Mouse (Mus musculus): ENCODE measurements at regions not wholly inside any gene's neighbourhood (a gene's known extent, or its start where the extent isn't known, plus 50 kb on each side); places are given as distances from the start of the nearest gene placed in this dataset.

DNA sequence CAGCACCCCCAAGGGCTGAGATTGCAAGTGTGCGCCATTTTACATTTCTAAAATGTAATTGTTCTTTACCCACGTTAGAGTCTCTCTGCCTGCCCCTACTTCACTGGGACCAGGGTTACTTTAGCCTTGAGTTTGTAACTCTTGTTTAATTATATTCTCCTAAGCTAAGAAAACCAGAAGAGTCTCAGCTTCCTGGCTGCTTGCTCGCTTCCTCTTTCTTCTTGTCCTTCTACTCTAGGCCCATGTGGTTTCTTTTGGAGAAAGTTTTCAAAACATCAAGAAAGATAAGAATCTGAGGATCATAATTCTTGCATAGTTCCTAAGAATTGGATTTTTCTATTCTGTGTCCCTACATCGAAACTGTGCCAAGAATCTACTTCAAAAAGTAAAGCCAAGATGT is 228.6 kb downstream of the Tmsb4x start:
- no peak for DNase-seq (ENCODE audit: extremely low read depth, insufficient read length, low spot score)

DNA sequence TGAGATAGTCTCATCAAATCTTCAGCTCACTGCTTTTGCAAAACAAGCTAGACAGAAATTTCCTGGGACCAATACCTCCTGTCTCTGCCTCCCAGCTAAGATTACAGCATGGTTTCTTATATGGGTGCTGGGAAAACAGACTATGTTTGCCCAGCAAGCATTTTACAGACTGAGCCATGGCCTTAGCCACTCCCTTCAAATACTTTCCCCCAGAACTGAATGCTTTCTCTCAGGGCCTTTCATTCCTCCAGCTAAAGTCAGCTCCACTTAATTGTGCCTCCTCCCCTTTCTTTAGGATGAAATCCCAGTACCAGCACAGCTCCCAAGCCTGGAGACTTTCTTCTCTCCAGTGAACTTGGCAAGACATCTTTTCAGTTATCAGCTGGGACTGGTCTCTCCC is 232.1 kb downstream of the Tmsb4x start:
- no peak for DNase-seq (ENCODE audit: extremely low read depth, insufficient read length, low spot score)

GRCm38 (mm10) chrX:166971721-166972120 is 237.4 kb downstream of the Tmsb4x start:
- DNase-seq (ENCODE audit: extremely low read depth, insufficient read length, low spot score) = no peak

- DNase-seq (ENCODE audit: extremely low read depth, insufficient read length, low spot score) = no peak
Observed at GRCm38 (mm10) chrX:166964656-166965582, 244.2 kb downstream of the Tmsb4x start.

DNA sequence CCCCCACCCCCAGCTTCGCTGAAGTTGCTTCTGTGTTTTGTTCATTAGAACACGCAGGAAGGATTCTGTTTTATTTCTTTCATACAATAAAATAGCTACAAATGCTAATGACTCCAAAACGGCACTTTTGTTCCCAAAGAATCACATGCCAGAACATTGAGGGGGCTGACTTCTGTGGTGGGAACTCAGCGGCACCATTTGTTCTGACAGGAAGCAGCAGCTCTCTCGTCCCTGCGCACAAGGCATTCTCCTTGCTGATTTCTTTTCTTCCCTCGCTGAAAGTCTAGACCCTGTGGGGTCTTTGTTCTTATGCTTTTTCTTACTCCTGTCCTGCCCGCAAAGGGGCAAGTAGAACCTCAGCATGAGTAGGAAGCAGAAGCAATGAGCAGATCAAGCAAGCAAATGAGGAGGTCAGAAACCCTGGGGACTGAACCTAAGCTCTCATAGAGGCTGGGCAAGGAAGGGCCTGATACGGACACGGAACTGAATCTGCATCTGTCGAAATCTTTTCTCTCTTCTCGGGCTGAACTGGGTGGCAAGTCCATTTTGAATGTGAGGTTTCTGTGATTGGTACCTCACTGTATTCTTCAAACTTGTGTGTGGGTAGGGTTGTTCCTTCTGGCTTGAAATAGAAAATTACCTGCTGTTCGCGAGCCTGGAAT is 256.5 kb downstream of the Tmsb4x start:
- no peak for DNase-seq (ENCODE audit: extremely low read depth, insufficient read length, low spot score)

GRCm38 (mm10) chrX:166951011-166951410 is 258.1 kb downstream of the Tmsb4x start:
- no peak for DNase-seq (ENCODE audit: extremely low read depth, insufficient read length, low spot score)

DNA sequence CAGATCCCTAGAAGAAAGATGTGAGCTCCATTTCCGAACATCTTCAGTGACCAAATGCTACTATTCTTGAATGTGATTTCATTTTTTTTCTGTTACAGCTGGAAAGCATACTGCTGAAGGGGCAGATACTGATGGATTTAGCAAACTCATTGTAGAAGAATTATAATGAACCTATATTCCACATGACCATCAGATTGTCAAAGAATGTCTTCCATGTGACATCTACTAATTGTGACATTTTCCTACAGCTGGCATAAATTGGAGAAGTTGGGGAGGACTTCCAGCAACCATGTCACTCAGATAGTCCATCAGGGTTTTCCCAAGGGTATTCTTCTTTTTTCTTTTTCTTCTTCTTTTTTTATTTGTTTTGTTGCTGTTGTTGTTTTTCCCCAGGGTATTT is 263.2 kb downstream of the Tmsb4x start:
- no peak for DNase-seq (ENCODE audit: extremely low read depth, insufficient read length, low spot score)

DNA sequence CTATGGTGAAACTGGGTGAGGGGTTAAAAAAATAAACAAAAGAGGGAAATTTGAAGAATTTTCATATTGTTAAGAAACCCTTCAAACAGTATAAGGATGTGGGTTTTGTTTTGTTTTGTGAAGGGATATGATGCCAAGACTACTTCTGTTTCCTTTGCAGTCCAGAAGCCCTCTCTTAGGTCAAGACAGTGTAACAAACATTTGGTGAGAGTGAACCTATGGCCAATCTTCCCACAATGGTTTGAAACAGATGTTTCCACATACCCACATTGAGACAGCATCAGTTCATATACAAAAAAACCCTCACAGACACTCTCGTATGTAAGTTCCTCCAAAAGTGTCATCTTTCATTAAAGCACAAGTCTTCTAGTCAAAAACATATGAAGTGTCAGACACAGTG is 263.6 kb downstream of the Tmsb4x start:
- DNase-seq (ENCODE audit: extremely low read depth, insufficient read length, low spot score) = no peak

DNA sequence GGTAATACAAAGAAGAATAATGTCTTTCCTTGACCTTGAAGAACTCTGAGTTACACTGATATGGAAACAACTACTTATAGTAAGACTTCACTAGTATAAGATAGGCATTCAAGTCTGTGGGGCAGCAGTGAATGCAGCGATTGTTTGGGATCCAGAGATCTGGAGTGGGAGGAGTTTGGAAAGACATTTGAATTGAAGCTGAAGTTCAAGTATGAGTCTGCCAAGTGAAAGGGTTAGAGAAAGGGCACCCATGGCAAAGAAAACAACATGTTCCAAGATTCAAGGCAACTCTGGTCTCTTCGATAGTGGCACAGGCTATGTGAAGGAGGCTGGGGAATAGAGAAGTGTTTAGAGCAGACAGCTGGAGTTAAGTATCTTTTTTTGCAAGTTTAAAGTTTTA is 275.3 kb downstream of the Tmsb4x start:
- no peak for DNase-seq (ENCODE audit: extremely low read depth, insufficient read length, low spot score)

DNA sequence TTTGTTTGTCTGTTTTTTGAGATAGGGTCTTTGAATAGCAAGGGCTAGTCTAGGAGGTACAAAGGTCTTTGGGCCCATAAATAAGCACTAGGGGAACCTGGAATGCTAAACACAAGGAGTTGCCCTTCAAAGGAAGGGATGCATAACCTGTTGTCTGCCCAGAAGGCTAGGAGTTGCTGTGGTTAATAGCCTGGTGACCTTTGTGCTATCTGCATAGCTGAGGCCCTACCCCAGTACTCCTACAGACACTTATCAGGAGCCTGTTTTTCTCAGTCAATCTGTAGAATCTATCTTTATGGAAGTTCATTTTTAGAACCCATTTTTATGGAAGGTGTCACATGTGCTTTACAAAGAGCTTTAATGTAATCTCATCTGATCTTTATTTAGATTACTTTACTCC is 276.6 kb downstream of the Tmsb4x start:
- DNase-seq (ENCODE audit: extremely low read depth, insufficient read length, low spot score) = no peak

- no peak for DNase-seq (ENCODE audit: extremely low read depth, insufficient read length, low spot score)
Observed at GRCm38 (mm10) chrX:166931048-166931447, 278.1 kb downstream of the Tmsb4x start.

- no peak for DNase-seq (ENCODE audit: extremely low read depth, insufficient read length, low spot score)
Observed at GRCm38 (mm10) chrX:166929716-166930420, 279.2 kb downstream of the Tmsb4x start.

- no peak for DNase-seq (ENCODE audit: extremely low read depth, insufficient read length, low spot score)
Observed at GRCm38 (mm10) chrX:166915356-166915953, 293.7 kb downstream of the Tmsb4x start.

DNA sequence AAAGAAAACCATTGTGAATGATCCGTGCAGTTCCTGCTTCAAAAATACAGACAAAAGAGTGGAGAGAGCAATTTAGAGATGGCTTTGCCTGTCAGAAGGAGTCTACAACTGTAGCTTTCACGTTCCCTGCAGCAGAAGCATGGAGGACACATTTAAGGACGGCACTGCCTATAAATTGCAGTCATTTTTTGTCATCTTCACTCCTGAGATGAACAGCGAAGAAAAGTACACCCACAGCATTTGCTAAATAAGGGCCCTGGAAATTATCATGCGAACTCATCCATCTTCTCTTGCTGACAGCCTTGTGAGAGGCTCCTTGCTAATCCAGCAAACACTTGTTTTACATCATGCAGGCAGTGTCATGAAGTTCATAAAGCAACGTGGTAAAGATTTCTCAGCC is 302.5 kb downstream of the Tmsb4x start:
- DNase-seq (ENCODE audit: extremely low read depth, insufficient read length, low spot score) = no peak

DNA sequence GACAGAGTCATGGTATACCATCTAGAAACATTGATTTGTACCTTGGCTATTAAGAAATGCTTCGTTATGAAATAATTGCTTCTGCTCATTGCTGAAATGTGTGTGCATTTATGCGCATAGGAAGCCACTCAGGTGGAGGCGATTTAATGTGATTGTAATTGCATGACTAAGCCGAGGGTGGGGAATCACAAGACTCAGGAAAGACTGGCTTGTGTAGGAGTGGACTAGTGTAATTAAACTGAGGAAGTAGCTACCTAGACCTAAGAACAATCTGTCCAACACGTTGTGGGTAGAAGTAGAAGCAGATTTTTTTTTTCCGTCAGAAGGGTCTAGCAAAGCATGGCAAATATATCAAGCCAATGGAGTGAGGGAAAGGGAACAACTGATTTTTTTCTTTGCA is 308.4 kb downstream of the Tmsb4x start:
- no peak for DNase-seq (ENCODE audit: extremely low read depth, insufficient read length, low spot score)

DNA sequence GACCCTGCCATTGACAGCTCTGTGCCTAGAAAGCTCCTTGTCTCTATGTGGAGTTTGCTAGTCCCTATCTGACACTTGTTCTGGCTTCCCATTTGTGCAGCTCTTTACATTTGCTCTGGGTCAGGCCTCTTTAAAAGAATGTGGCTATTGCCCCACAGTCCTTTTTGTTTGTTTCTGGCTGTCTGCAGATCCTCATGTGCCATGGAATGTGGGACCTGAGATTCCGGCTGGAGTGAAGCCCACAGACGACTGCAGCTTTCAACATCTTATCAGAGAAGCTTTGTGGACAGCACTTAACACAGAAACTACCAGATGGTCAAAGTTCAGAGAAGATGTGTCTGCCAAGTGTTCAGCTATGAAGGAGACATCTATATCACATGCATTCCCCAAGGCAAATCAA is 309.7 kb upstream of the Egfl6 start:
- no peak for DNase-seq (ENCODE audit: extremely low read depth, insufficient read length, low spot score)

GRCm38 (mm10) chrX:166886417-166886816 is 300.9 kb upstream of the Egfl6 start:
- DNase-seq (ENCODE audit: extremely low read depth, insufficient read length, low spot score) = no peak

DNA sequence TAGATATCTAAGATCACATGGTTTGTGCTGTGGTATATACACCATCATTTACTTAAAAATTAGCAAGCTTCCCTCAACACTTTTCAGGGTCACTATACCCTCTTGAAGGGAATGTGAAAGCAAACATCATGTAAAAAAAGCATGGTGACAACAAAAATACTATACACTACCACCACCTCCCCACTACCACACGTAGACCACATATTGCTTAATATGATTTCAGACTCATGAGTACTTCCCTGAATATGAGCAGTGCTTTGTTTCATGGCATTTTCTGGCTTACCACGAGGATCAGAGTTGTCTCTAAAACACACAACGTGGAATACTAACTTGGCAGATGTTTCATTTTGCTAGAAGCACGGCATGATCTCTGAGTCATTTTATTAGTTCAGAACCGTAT is 284.0 kb upstream of the Egfl6 start:
- no peak for DNase-seq (ENCODE audit: extremely low read depth, insufficient read length, low spot score)

DNA sequence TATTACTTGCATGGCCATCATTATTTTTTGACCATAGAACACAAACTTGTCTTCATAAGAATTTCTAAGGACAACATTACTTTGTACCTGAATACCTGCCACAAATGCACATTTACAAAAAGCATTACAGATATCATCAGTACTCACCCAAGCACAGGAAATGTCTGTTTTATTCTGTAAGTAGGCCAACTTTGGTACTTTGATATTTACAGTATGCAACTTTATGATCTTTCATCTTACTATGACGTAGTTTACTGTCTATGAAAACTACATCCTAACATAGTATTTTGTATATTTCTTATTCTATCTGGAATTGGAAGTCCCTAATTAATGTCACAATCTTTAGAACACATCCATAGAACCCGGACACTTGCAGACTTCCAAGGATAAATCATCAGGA is 282.2 kb upstream of the Egfl6 start:
- DNase-seq (ENCODE audit: extremely low read depth, insufficient read length, low spot score) = no peak

All from 3134 (cell line).